Mouse (Mus musculus) fibroblast of lung, adult 2 months (primary cell): ENCODE results near the gene Synj2bp.
"Not testable (repeated sequence)": the region's sequence is repeated elsewhere in the genome, so short reads cannot be mapped to it uniquely, and the experiment has no call there.

Experiments
- DNase-seq: peaks from one replicate; pipeline ENCODE4 v3.0.0-alpha.2; 2011; ENCODE audit warnings: low read depth

Synj2bp gene

GRCm38 (mm10) chr12:81532316-81533028, at the start of gene Synj2bp, which contains the start of gene Gm20498:
Gene Synj2bp (minus strand): TSS chr12:81532911.
Gene Gm20498 (minus strand): TSS chr12:81532905.
- DNase-seq, result peak; percentile 70

- no peak for DNase-seq
Observed at GRCm38 (mm10) chr12:81568374-81568773, 35.7 kb upstream of the Synj2bp start, which contains the start of gene Adam21. Gene Adam21 (minus strand): TSS chr12:81568474.

- no peak for DNase-seq
Observed at GRCm38 (mm10) chr12:81567931-81568330, 35.2 kb upstream of the Synj2bp start.

GRCm38 (mm10) chr12:81564173-81564572, 31.5 kb upstream of the Synj2bp start:
- DNase-seq, result no peak

- DNase-seq, result no peak
Observed at GRCm38 (mm10) chr12:81549286-81549685, 16.6 kb upstream of the Synj2bp start.

- DNase-seq, result no peak
Observed at GRCm38 (mm10) chr12:81547163-81547562, 14.5 kb upstream of the Synj2bp start.

- DNase-seq, result no peak
Observed at GRCm38 (mm10) chr12:81533029-81533419, 313 bp upstream of the Synj2bp start.

- DNase-seq, result not testable (repeated sequence)
Observed at GRCm38 (mm10) chr12:81530587-81530986, 2.1 kb downstream of the Synj2bp start.

GRCm38 (mm10) chr12:81496906-81497305, 35.8 kb downstream of the Synj2bp start:
- DNase-seq, result not testable (repeated sequence)

- DNase-seq, result no peak
Observed at GRCm38 (mm10) chr12:81490491-81490890, 42.2 kb downstream of the Synj2bp start.

- no peak for DNase-seq
Observed at GRCm38 (mm10) chr12:81485311-81485710, 47.4 kb downstream of the Synj2bp start.

- DNase-seq, result peak; percentile 67
Observed at GRCm38 (mm10) chr12:81484727-81485191, 48.0 kb downstream of the Synj2bp start, which contains the start of gene Cox16. Gene Cox16 (minus strand): TSS chr12:81485127.

- peak; percentile 3 for DNase-seq
Observed at GRCm38 (mm10) chr12:81484212-81484611, 48.5 kb downstream of the Synj2bp start.

- DNase-seq, result peak; percentile 4
Observed at GRCm38 (mm10) chr12:81483656-81484055, 49.1 kb downstream of the Synj2bp start.

GRCm38 (mm10) chr12:81459051-81459450, 73.7 kb downstream of the Synj2bp start:
- not testable (repeated sequence) for DNase-seq
